ENCODE assay signal across 8 mouse cellular contexts in genomic region chrX:51680428-51681169, GRCm38 (mm10). TPM values are rescaled to one million over a fixed set of nuclear protein-coding genes. Genes with fewer than 3 reads are reported as not detected.
DNase-seq lines count a peak whose midpoint lies in the region; ATAC-seq and TF ChIP-seq lines count a peak whose summit lies in the region.

No protein-coding gene starts in this region.

- no peaks in the 10 kb centered on the region for H3K36me3 ChIP-seq in kidney, adult 2 months (ENCODE audit: control insufficient read depth, insufficient read depth, low read length)
- H3K36me3 ChIP-seq in liver, adult 2 months (ENCODE audit: control insufficient read depth, insufficient read depth, low read length): no peaks in the 10 kb centered on the region
- no peaks in the 10 kb centered on the region for H3K36me3 ChIP-seq in thymus, adult 2 months (ENCODE audit: control insufficient read depth, insufficient read depth, low read length)

- no peak overlapping the region for H3K27ac ChIP-seq in kidney, adult 2 months (ENCODE audit: insufficient read depth, low read depth, low read length)
- H3K27ac ChIP-seq in liver, adult 2 months (replicated peaks; ENCODE audit: insufficient read depth, low read depth, low read length): no peak overlapping the region
- H3K27ac ChIP-seq in olfactory bulb, adult 2 months (ENCODE audit: insufficient read depth, low read depth, low read length): peak overlapping the region; percentile 64
- no peak overlapping the region for H3K27ac ChIP-seq in thymus, adult 2 months (ENCODE audit: control insufficient read depth, insufficient read depth, low read length)

- DNase-seq in ovary, postnatal 10 days (ENCODE audit: low spot score): peak; percentile 10
- no peak for DNase-seq in ovary, adult 18-20 months (ENCODE audit: low spot score)
- DNase-seq in gastrocnemius, postnatal 4 days (ENCODE audit: low spot score in 2 of 2): peak; percentile 23 to 44
- peak; percentile 20 for DNase-seq in kidney, adult 2 months
- DNase-seq in liver, adult 2 months (ENCODE audit: extremely low read depth, low read depth, low spot score): no peak
- DNase-seq in thymus, adult 2 months: no peak

- WGBS in kidney, adult 2 months: 2% methylated on average over 64 of the region's 70 CpGs
- WGBS in liver, adult 2 months: 2% methylated on average over 51 of the region's 70 CpGs
- 19% methylated on average over 59 of the region's 70 CpGs for WGBS in olfactory bulb, adult 2 months
- 3% methylated on average over 45 of the region's 70 CpGs for WGBS in thymus, adult 2 months

- no peak for TF ChIP-seq CTCF in kidney, adult 2 months (conservative IDR thresholded peaks at IDR 0.05; ENCODE audit: insufficient read depth, insufficient read length, low read depth, low read length)
- no peak for TF ChIP-seq CTCF in liver, adult 2 months (IDR thresholded peaks at IDR 0.05; ENCODE audit: low read depth, low read length)
- no peak for TF ChIP-seq CTCF in olfactory bulb, adult 2 months (IDR thresholded peaks at IDR 0.05; ENCODE audit: insufficient read depth, low read depth, low read length)
- no peak for TF ChIP-seq CTCF in thymus, adult 2 months (IDR thresholded peaks at IDR 0.05; ENCODE audit: borderline replicate concordance, control insufficient read depth, extremely low read depth, insufficient read depth, low read length, poor library complexity)

- no peak overlapping the region for H3K9ac ChIP-seq in liver, adult 2 months (ENCODE audit: low read depth, low read length)

- peak overlapping the region; percentile 55 for H3K4me3 ChIP-seq in kidney, adult 2 months (ENCODE audit: insufficient read depth, low read depth, low read length)
- peak overlapping the region; percentile 38; the same call in 1 of the 2 replicates for H3K4me3 ChIP-seq in liver, adult 2 months (ENCODE audit: insufficient read depth, low read depth, low read length)
- peak overlapping the region; percentile 62 for H3K4me3 ChIP-seq in olfactory bulb, adult 2 months (ENCODE audit: insufficient read depth, low read depth, low read length)
- H3K4me3 ChIP-seq in thymus, adult 2 months (ENCODE audit: control insufficient read depth, insufficient read depth, low read length): no peak overlapping the region

- H3K79me2 ChIP-seq in liver, adult 2 months (ENCODE audit: control insufficient read depth, insufficient read depth, low read length): no peaks in the 10 kb centered on the region

- ATAC-seq in common myeloid progenitor, adult 5-6 weeks (replicated peaks; ENCODE audit: low read depth, poor library complexity, severe bottlenecking): peak; percentile 31; the same call in 1 of the 2 replicates

- no peaks in the 10 kb centered on the region for H3K27me3 ChIP-seq in kidney, adult 2 months (replicated peaks; ENCODE audit: control insufficient read depth, insufficient read depth, low read length)
- peaks cover 4% of the 10 kb centered on the region for H3K27me3 ChIP-seq in liver, adult 2 months (ENCODE audit: control insufficient read depth, insufficient read depth, low read length)
- no peaks in the 10 kb centered on the region for H3K27me3 ChIP-seq in thymus, adult 2 months (ENCODE audit: control insufficient read depth, insufficient read depth, low read length)

- no peak for TF ChIP-seq POLR2A in kidney, adult 2 months (IDR thresholded peaks at IDR 0.05; ENCODE audit: low read depth, low read length)
- TF ChIP-seq POLR2A in liver, adult 2 months (IDR thresholded peaks at IDR 0.05; ENCODE audit: extremely low read depth, insufficient read depth, low read length): no peak
- TF ChIP-seq POLR2A in olfactory bulb, adult 2 months (IDR thresholded peaks at IDR 0.05; ENCODE audit: insufficient read depth, low read depth, low read length): no peak
- TF ChIP-seq POLR2A in thymus, adult 2 months (IDR thresholded peaks at IDR 0.05; ENCODE audit: control insufficient read depth, extremely low read depth, insufficient read depth, low read length, poor library complexity): no peak

- no peaks in the 10 kb centered on the region for H3K4me1 ChIP-seq in kidney, adult 2 months (ENCODE audit: control insufficient read depth, insufficient read depth, low read length)
- no peaks in the 10 kb centered on the region for H3K4me1 ChIP-seq in liver, adult 2 months (ENCODE audit: control insufficient read depth, insufficient read depth, low read length)
- no peaks in the 10 kb centered on the region for H3K4me1 ChIP-seq in olfactory bulb, adult 2 months (ENCODE audit: control insufficient read depth, insufficient read depth, low read length)
- H3K4me1 ChIP-seq in thymus, adult 2 months (replicated peaks; ENCODE audit: control insufficient read depth, insufficient read depth, low read length): no peaks in the 10 kb centered on the region

RNA-seq across cellular contexts. Expression of gene Hs6st2, which starts 1.1 kb away (rescaled TPM):
- 0.82 and 1.6 TPM in 2 replicates for total RNA-seq in common myeloid progenitor, adult 5-6 weeks (2017)
- total RNA-seq in gastrocnemius, postnatal 4 days (2021): 10 to 100 TPM; 49.7 to 56.9 TPM
- polyA plus RNA-seq in kidney, adult 2 months (2012; rRNA removed): 1.5 and 4.0 TPM in 2 replicates
- total RNA-seq in liver, adult 2 months (2014; rRNA removed): under 0.01 and 0.07 TPM in 2 replicates
- not detected in 2 replicates for polyA plus RNA-seq in liver, adult 2 months (2012; rRNA removed)
- polyA plus RNA-seq in olfactory bulb, adult 2 months (2012; ENCODE audit: insufficient read depth, insufficient read length, low replicate concordance, missing spikeins): not detected in 2 replicates
- polyA plus RNA-seq in thymus, adult 2 months (2012; rRNA removed): 0.12 and 0.18 TPM in 2 replicates

Comparison
In these comparisons a context has a peak if more than half of its experiments do, and no peak if none do; other contexts are left out.
1. DNase-seq: peak in ovary, postnatal 10 days (single experiment), gastrocnemius, postnatal 4 days (2 of 2) and kidney, adult 2 months (single experiment); none in ovary, adult 18-20 months (single experiment), liver, adult 2 months (single experiment) and thymus, adult 2 months (single experiment).